Comparison of ENCODE assay signal across 12 mouse cellular contexts in the genomic region with DNA sequence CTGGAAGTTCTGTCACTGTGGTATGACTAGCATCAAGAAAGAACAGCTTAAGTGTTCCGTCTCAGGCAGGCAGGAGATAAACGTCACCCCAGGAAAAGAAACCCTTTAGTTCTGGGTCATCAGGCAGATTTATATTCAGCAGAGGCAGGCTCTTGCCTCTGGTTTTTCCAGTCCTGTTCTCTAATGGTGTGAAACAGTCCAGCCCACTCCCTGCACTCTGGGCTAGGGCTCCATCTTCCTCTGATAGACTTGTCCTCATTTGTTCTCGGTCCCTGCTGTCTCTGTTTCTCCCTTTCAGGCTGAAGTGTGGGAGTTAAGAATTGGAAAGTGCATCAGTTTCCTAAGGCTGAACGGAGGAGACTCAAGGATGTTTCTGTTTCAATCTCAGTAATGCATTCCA.
A peak's percentile ranks its signal among the peaks of the same experiment; 100 is the strongest.
DNase-seq lines count a peak whose midpoint lies in the region; ATAC-seq lines count a peak whose summit lies in the region.
"Had no signal": no experiment of that assay in that cellular context is flagged by ENCODE, and none has a peak within 500 bp of the region (broad histone marks: within the 10 kb centered on the region; RNA-seq: fewer than 3 reads in every experiment).

No protein-coding gene starts in this region.

- H3K36me3 ChIP-seq in forebrain, embryonic 10.5 days (replicated peaks): no peaks in the 10 kb centered on the region
- no peaks in the 10 kb centered on the region for H3K36me3 ChIP-seq in forebrain, embryonic 11.5 days (ENCODE audit: control insufficient read depth, insufficient read depth, low read length)
- no peaks in the 10 kb centered on the region for H3K36me3 ChIP-seq in kidney, embryonic 16.5 days (ENCODE audit: insufficient read depth, low read length)
- no peaks in the 10 kb centered on the region for H3K36me3 ChIP-seq in embryonic facial prominence, embryonic 12.5 days
- H3K36me3 ChIP-seq: liver, embryonic 12.5 days had no signal

- no peak for ATAC-seq in forebrain, embryonic 11.5 days (replicated peaks; ENCODE audit: low FRiP score)
- ATAC-seq in kidney, embryonic 16.5 days (ENCODE audit: low FRiP score, low TSS enrichment): 0 out of 2 replicates have a peak, but pooled peaks have one; percentile 57
- ATAC-seq in embryonic facial prominence, embryonic 12.5 days (ENCODE audit: insufficient number of reproducible peaks, insufficient read depth, low FRiP score, low TSS enrichment): no peak
- ATAC-seq: liver, embryonic 12.5 days had no signal

- WGBS in forebrain, embryonic 10.5 days: 23% methylated on average over 4 of the region's 4 CpGs
- 29% methylated on average over 4 of the region's 4 CpGs for WGBS in forebrain, embryonic 11.5 days
- 8% methylated on average over 4 of the region's 4 CpGs for WGBS in kidney, embryonic 16.5 days
- 33% methylated on average over 4 of the region's 4 CpGs for WGBS in embryonic facial prominence, embryonic 12.5 days

- no peak overlapping the region for H3K4me2 ChIP-seq in forebrain, embryonic 11.5 days (ENCODE audit: low read depth, low read length, severe bottlenecking)
- no peak overlapping the region for H3K4me2 ChIP-seq in kidney, embryonic 16.5 days (replicated peaks; ENCODE audit: low read depth, low read length)
- H3K4me2 ChIP-seq in embryonic facial prominence, embryonic 12.5 days (replicated peaks): 0 out of 2 replicates have a peak overlapping the region, but pooled peaks have one; percentile 7
- H3K4me2 ChIP-seq: hindbrain, embryonic 14.5 days; liver, embryonic 12.5 days had no signal

- H3K27ac ChIP-seq in forebrain, embryonic 10.5 days: peak overlapping the region; percentile 69
- no peak overlapping the region for H3K27ac ChIP-seq in forebrain, embryonic 11.5 days (ENCODE audit: low read depth, low read length)
- peak overlapping the region; percentile 10; the same call in 1 of the 2 replicates for H3K27ac ChIP-seq in kidney, embryonic 16.5 days (ENCODE audit: low read length)
- H3K27ac ChIP-seq in embryonic facial prominence, embryonic 12.5 days: peak overlapping the region; percentile 42; the same call in 1 of the 2 replicates
- H3K27ac ChIP-seq: hindbrain, embryonic 14.5 days; liver, embryonic 12.5 days had no signal

- DNase-seq in forebrain, embryonic 10.5 days (ENCODE audit: extremely low spot score, low spot score): no peak
- no peak for DNase-seq in forebrain, embryonic 11.5 days (ENCODE audit: low spot score)
- DNase-seq in kidney, postnatal 4 days: no peak
- peak; percentile 47 for DNase-seq in mesoderm, embryonic 11.5 days (ENCODE audit: low read depth, low spot score)
- DNase-seq in cerebellum, adult 11-12 months: no peak
- no peak for DNase-seq in spleen, postnatal 10 days (ENCODE audit: low spot score in 2 of 2)
- DNase-seq: heart, adult 18-20 months; lung, postnatal 4 days had no signal

- H3K9me3 ChIP-seq in forebrain, embryonic 10.5 days: no peaks in the 10 kb centered on the region
- no peaks in the 10 kb centered on the region for H3K9me3 ChIP-seq in forebrain, embryonic 11.5 days (ENCODE audit: control insufficient read depth, low read length)
- H3K9me3 ChIP-seq in kidney, embryonic 16.5 days (ENCODE audit: low read length): no peaks in the 10 kb centered on the region
- no peaks in the 10 kb centered on the region for H3K9me3 ChIP-seq in embryonic facial prominence, embryonic 12.5 days
- H3K9me3 ChIP-seq: liver, embryonic 12.5 days had no signal

- H3K4me3 ChIP-seq in forebrain, embryonic 10.5 days: no peak overlapping the region
- no peak overlapping the region for H3K4me3 ChIP-seq in forebrain, embryonic 11.5 days (ENCODE audit: low read depth, low read length)
- no peak overlapping the region for H3K4me3 ChIP-seq in kidney, embryonic 16.5 days (ENCODE audit: low read length)
- H3K4me3 ChIP-seq in embryonic facial prominence, embryonic 12.5 days: no peak overlapping the region
- H3K4me3 ChIP-seq: liver, embryonic 12.5 days had no signal

- no peaks in the 10 kb centered on the region for H3K27me3 ChIP-seq in forebrain, embryonic 10.5 days (ENCODE audit: poor library complexity, severe bottlenecking)
- H3K27me3 ChIP-seq in forebrain, embryonic 11.5 days (ENCODE audit: control insufficient read depth, insufficient read depth, low read length): no peaks in the 10 kb centered on the region
- H3K27me3 ChIP-seq in kidney, embryonic 16.5 days (ENCODE audit: insufficient read depth, low read length): no peaks in the 10 kb centered on the region
- H3K27me3 ChIP-seq in embryonic facial prominence, embryonic 12.5 days: no peaks in the 10 kb centered on the region
- H3K27me3 ChIP-seq: liver, embryonic 12.5 days had no signal

- peaks cover 22% of the 10 kb centered on the region for H3K4me1 ChIP-seq in forebrain, embryonic 10.5 days
- peaks cover 5% of the 10 kb centered on the region; the same call in 1 of the 2 replicates for H3K4me1 ChIP-seq in forebrain, embryonic 11.5 days (replicated peaks; ENCODE audit: control insufficient read depth, insufficient read depth, low read length)
- H3K4me1 ChIP-seq in kidney, embryonic 16.5 days (ENCODE audit: insufficient read depth, low read length): peaks cover 15% of the 10 kb centered on the region
- 0 out of 2 replicates have a peak, but pooled peaks cover 4% of the 10 kb centered on the region for H3K4me1 ChIP-seq in embryonic facial prominence, embryonic 12.5 days
- H3K4me1 ChIP-seq: liver, embryonic 12.5 days had no signal

- H3K9ac ChIP-seq in forebrain, embryonic 11.5 days (ENCODE audit: low read length): no peak overlapping the region
- H3K9ac ChIP-seq in kidney, embryonic 16.5 days (replicated peaks; ENCODE audit: low read length): 0 out of 2 replicates have a peak overlapping the region, but pooled peaks have one; percentile 11
- H3K9ac ChIP-seq in embryonic facial prominence, embryonic 12.5 days: no peak overlapping the region
- H3K9ac ChIP-seq: hindbrain, embryonic 14.5 days; liver, embryonic 12.5 days had no signal
